Mouse (Mus musculus): ENCODE results near the gene Taok2.

The Taok2 gene

GRCm38 (mm10) chr7:126821835-126822511, 62.5 kb downstream of the Taok2 start:
- no peak for TF ChIP-seq GATA4 (IDR thresholded peaks at IDR 0.05; ENCODE audit: insufficient replicate concordance, low read length)

GRCm38 (mm10) chr7:126818818-126819217, 65.7 kb downstream of the Taok2 start:
- TF ChIP-seq GATA4 (IDR thresholded peaks at IDR 0.05; ENCODE audit: insufficient replicate concordance, low read length) = no peak

GRCm38 (mm10) chr7:126817595-126817994, 66.9 kb downstream of the Taok2 start:
- TF ChIP-seq GATA4 (IDR thresholded peaks at IDR 0.05; ENCODE audit: insufficient replicate concordance, low read length) = no peak

- TF ChIP-seq GATA4 (IDR thresholded peaks at IDR 0.05; ENCODE audit: insufficient replicate concordance, low read length) = no peak
Observed at GRCm38 (mm10) chr7:126816494-126816893, 68.0 kb downstream of the Taok2 start.

GRCm38 (mm10) chr7:126815726-126816222, 68.7 kb downstream of the Taok2 start:
- TF ChIP-seq GATA4 (IDR thresholded peaks at IDR 0.05; ENCODE audit: insufficient replicate concordance, low read length) = no peak
